Mouse (Mus musculus): ENCODE measurements around the gene Lrrc66.

DNA sequence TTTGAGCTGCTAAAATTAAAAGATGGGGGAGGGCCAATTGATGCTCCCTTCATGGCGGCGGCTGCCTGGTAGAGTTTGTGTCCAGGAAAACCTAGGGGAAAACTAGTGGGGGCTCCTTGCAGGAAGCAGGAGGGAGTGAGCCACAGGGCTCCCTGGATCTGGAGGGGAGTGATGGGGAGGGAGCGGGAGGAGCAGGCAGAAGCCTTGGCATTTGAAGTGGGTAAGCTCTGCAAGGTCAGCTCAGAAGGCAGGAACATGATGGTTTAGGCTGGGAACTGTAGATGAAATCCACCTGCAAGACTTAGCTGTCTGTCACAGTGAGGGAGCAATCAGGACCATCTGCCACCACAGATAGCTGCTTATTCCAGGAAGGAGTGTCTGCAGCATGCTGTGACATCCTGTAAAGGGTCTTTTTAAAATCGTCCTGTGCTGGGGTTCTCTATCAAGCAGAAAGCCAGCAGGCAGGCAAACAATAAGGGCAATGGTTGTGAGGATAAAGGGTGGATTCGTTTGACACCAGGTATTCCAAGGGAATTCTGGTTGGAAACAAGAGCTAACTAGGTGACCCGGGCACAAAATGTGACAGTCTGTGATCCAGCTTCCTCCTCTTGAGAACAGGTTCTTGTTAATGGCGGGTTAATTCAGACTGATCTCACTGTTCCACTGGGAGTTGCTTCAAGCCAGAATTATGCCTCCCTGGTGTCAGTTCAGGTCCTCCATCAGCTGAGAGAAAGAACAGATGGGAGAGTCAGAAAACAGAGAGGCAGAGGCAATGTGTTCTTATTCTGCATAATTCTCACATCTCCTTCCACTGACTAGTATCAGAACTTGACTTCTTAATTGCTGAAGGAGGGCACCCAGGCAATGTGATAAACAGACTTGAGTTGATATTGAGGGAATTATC is 46.9 kb downstream of the Lrrc66 start:
- TF ChIP-seq CTCF (IDR thresholded peaks at IDR 0.05; ENCODE audit: low read depth, low read length) (no peak), POLR2A (IDR thresholded peaks at IDR 0.05; ENCODE audit: extremely low read depth, insufficient read depth, low read length) (no peak)
